Mouse (Mus musculus) mouse trophoblast stem cell (cell line): ENCODE results near the gene Tmem274.

ENCODE experiments used
- in situ Hi-C, 2 experiments: fragments of 300-500 bp; cut with MseI, MboI; formaldehyde crosslinking; loops; 2 replicates in 1 of 2; 3 replicates in 1 of 2; pipeline ENCODE4 v1.15.1; 2025

Tmem274 gene

GRCm38 (mm10) chr4:149469557-149469956 is 7.6 kb upstream of the Tmem274 start:
- in situ Hi-C loops: no loop called here

GRCm38 (mm10) chr4:149475096-149475495 is 2.1 kb upstream of the Tmem274 start:
- in situ Hi-C loops: no loop called here

- in situ Hi-C loops: no loop called here
Measured at GRCm38 (mm10) chr4:149484566-149484965, 7.4 kb downstream of the Tmem274 start.

- in situ Hi-C loops: loop anchor here in 1 of 2 experiments (5.0 kb wide), 1 partner anchor 33 kb away; the partner anchor contains the start of gene Rbp7
Measured at GRCm38 (mm10) chr4:149485053-149485824, 8.1 kb downstream of the Tmem274 start, which contains the start of the genes Nmnat1 and Lzic. TSS of gene Nmnat1 (minus strand) at chr4:149485202. TSS of gene Lzic (plus strand) at chr4:149485229.

GRCm38 (mm10) chr4:149485825-149486206 is 8.6 kb downstream of the Tmem274 start:
- in situ Hi-C loops: loop anchor here in 1 of 2 experiments (5.0 kb wide), 1 partner anchor 34 kb away; the partner anchor contains the start of gene Rbp7

- in situ Hi-C loops: loop anchor here in 1 of 2 experiments (5.0 kb wide), 1 partner anchor 35 kb away; the partner anchor contains the start of gene Rbp7
Measured at GRCm38 (mm10) chr4:149487729-149488128, 10.6 kb downstream of the Tmem274 start.

- in situ Hi-C loops: loop anchor here in 1 of 2 experiments (5.0 kb wide), 1 partner anchor 37 kb away; the partner anchor contains the start of gene Rbp7
Measured at GRCm38 (mm10) chr4:149489415-149490240, 12.4 kb downstream of the Tmem274 start.

GRCm38 (mm10) chr4:149491151-149491550 is 14.0 kb downstream of the Tmem274 start:
- in situ Hi-C loops: no loop called here

GRCm38 (mm10) chr4:149496612-149497011 is 19.4 kb downstream of the Tmem274 start:
- in situ Hi-C loops: no loop called here

- in situ Hi-C loops: no loop called here
Measured at GRCm38 (mm10) chr4:149498901-149499300, 21.7 kb downstream of the Tmem274 start.

GRCm38 (mm10) chr4:149499790-149500189 is 22.6 kb downstream of the Tmem274 start:
- in situ Hi-C loops: no loop called here

GRCm38 (mm10) chr4:149504363-149504762 is 27.2 kb downstream of the Tmem274 start:
- in situ Hi-C loops: no loop called here

GRCm38 (mm10) chr4:149504858-149505257 is 27.7 kb downstream of the Tmem274 start:
- in situ Hi-C loops: no loop called here

- in situ Hi-C loops: no loop called here
Measured at GRCm38 (mm10) chr4:149505261-149505967, 28.2 kb downstream of the Tmem274 start.

GRCm38 (mm10) chr4:149506904-149507303 is 29.7 kb downstream of the Tmem274 start:
- in situ Hi-C loops: no loop called here

GRCm38 (mm10) chr4:149511221-149511646 is 34.1 kb downstream of the Tmem274 start:
- in situ Hi-C loops: no loop called here

- in situ Hi-C loops: no loop called here
Measured at GRCm38 (mm10) chr4:149512072-149512471, 34.9 kb downstream of the Tmem274 start.

- in situ Hi-C loops: no loop called here
Measured at GRCm38 (mm10) chr4:149515706-149516105, 38.5 kb downstream of the Tmem274 start.

GRCm38 (mm10) chr4:149517868-149518340 is 40.7 kb downstream of the Tmem274 start, which contains the start of gene Ctnnbip1:
TSS of gene Ctnnbip1 (plus strand) at chr4:149518236.
- in situ Hi-C loops: no loop called here

GRCm38 (mm10) chr4:149518351-149519220 is 41.4 kb downstream of the Tmem274 start:
- in situ Hi-C loops: no loop called here
